Mouse (Mus musculus): ENCODE measurements at regions not wholly inside any gene's neighbourhood (a gene's known extent, or its start where the extent isn't known, plus 50 kb on each side); places are given as distances from the start of the nearest gene placed in this dataset.
A peak's percentile ranks its signal among the peaks of the same experiment; 100 is the strongest.

- peak; percentile 34 for DNase-seq (ENCODE audit: extremely low read depth, low read depth, low spot score)
- 66% methylated on average over 13 of the region's 13 CpGs for WGBS
These were observed 361.6 kb upstream of the Cdh4 start for GRCm38 (mm10) chr2:179080462-179081274.

GRCm38 (mm10) chr2:179086915-179087314 lies 355.3 kb upstream of the Cdh4 start:
- H3K27me3 ChIP-seq (ENCODE audit: control insufficient read depth, insufficient read depth, low read length) = 0 out of 2 replicates have a peak, but pooled peaks cover 5% of the 10 kb centered on the region
- TF ChIP-seq CTCF (IDR thresholded peaks at IDR 0.05; ENCODE audit: low read depth, low read length) = no peak
- no peak for TF ChIP-seq POLR2A (IDR thresholded peaks at IDR 0.05; ENCODE audit: extremely low read depth, insufficient read depth, low read length)
- no peaks in the 10 kb centered on the region for H3K4me1 ChIP-seq (ENCODE audit: control insufficient read depth, insufficient read depth, low read length)
- H3K9ac ChIP-seq (ENCODE audit: low read depth, low read length) = no peak overlapping the region
- H3K4me3 ChIP-seq (ENCODE audit: insufficient read depth, low read depth, low read length) = no peak overlapping the region
- no peak for DNase-seq (ENCODE audit: extremely low read depth, low read depth, low spot score)
- H3K79me2 ChIP-seq (ENCODE audit: control insufficient read depth, insufficient read depth, low read length) = no peaks in the 10 kb centered on the region
- no peaks in the 10 kb centered on the region for H3K36me3 ChIP-seq (ENCODE audit: control insufficient read depth, insufficient read depth, low read length)
- no peak overlapping the region for H3K27ac ChIP-seq (replicated peaks; ENCODE audit: insufficient read depth, low read depth, low read length)
- 88% methylated on average over 9 of the region's 9 CpGs for WGBS

More at GRCm38 (mm10) chr2:179080462-179081274, 361.6 kb upstream of the Cdh4 start:
- no peak for TF ChIP-seq CTCF (IDR thresholded peaks at IDR 0.05; ENCODE audit: low read depth, low read length)
- no peak for TF ChIP-seq POLR2A (IDR thresholded peaks at IDR 0.05; ENCODE audit: extremely low read depth, insufficient read depth, low read length)
- Histone ChIP-seq H3K4me1 (ENCODE audit: control insufficient read depth, insufficient read depth, low read length) (no peaks in the 10 kb centered on the region), H3K36me3 (ENCODE audit: control insufficient read depth, insufficient read depth, low read length) (no peaks in the 10 kb centered on the region), H3K27me3 (ENCODE audit: control insufficient read depth, insufficient read depth, low read length) (0 out of 2 replicates have a peak, but pooled peaks cover 5% of the 10 kb centered on the region), H3K27ac (replicated peaks; ENCODE audit: insufficient read depth, low read depth, low read length) (no peak overlapping the region), H3K4me3 (ENCODE audit: insufficient read depth, low read depth, low read length) (no peak overlapping the region), H3K79me2 (ENCODE audit: control insufficient read depth, insufficient read depth, low read length) (no peaks in the 10 kb centered on the region), H3K9ac (ENCODE audit: low read depth, low read length) (no peak overlapping the region)

- no peaks in the 10 kb centered on the region for H3K36me3 ChIP-seq (ENCODE audit: control insufficient read depth, insufficient read depth, low read length)
- no peak for DNase-seq (ENCODE audit: extremely low read depth, low read depth, low spot score)
- no peaks in the 10 kb centered on the region for H3K27me3 ChIP-seq (ENCODE audit: control insufficient read depth, insufficient read depth, low read length)
- no peak overlapping the region for H3K9ac ChIP-seq (ENCODE audit: low read depth, low read length)
- no peak for TF ChIP-seq POLR2A (IDR thresholded peaks at IDR 0.05; ENCODE audit: extremely low read depth, insufficient read depth, low read length)
- whole genome bisulfite sequencing = 58% methylated on average over 3 of the region's 3 CpGs
- no peak overlapping the region for H3K4me3 ChIP-seq (ENCODE audit: insufficient read depth, low read depth, low read length)
- H3K79me2 ChIP-seq (ENCODE audit: control insufficient read depth, insufficient read depth, low read length) = no peaks in the 10 kb centered on the region
- H3K27ac ChIP-seq (replicated peaks; ENCODE audit: insufficient read depth, low read depth, low read length) = no peak overlapping the region
- H3K4me1 ChIP-seq (ENCODE audit: control insufficient read depth, insufficient read depth, low read length) = no peaks in the 10 kb centered on the region
These were observed 350.8 kb upstream of the Cdh4 start for GRCm38 (mm10) chr2:179091480-179091879.

- no peak overlapping the region for H3K27ac ChIP-seq (replicated peaks; ENCODE audit: insufficient read depth, low read depth, low read length)
- no peaks in the 10 kb centered on the region for H3K36me3 ChIP-seq (ENCODE audit: control insufficient read depth, insufficient read depth, low read length)
- H3K79me2 ChIP-seq (ENCODE audit: control insufficient read depth, insufficient read depth, low read length) = no peaks in the 10 kb centered on the region
- WGBS = 84% methylated on average over 11 of the region's 11 CpGs
- no peak overlapping the region for H3K4me3 ChIP-seq (ENCODE audit: insufficient read depth, low read depth, low read length)
- TF ChIP-seq POLR2A (IDR thresholded peaks at IDR 0.05; ENCODE audit: extremely low read depth, insufficient read depth, low read length) = no peak
- TF ChIP-seq CTCF (IDR thresholded peaks at IDR 0.05; ENCODE audit: low read depth, low read length) = no peak
- no peak for DNase-seq (ENCODE audit: extremely low read depth, low read depth, low spot score)
- H3K9ac ChIP-seq (ENCODE audit: low read depth, low read length) = no peak overlapping the region
- H3K27me3 ChIP-seq (ENCODE audit: control insufficient read depth, insufficient read depth, low read length) = no peaks in the 10 kb centered on the region
- H3K4me1 ChIP-seq (ENCODE audit: control insufficient read depth, insufficient read depth, low read length) = no peaks in the 10 kb centered on the region
These were observed 348.2 kb upstream of the Cdh4 start for GRCm38 (mm10) chr2:179093996-179094395.

GRCm38 (mm10) chr2:179095981-179096380 lies 346.2 kb upstream of the Cdh4 start:
- Histone ChIP-seq H3K27ac (replicated peaks; ENCODE audit: insufficient read depth, low read depth, low read length) (no peak overlapping the region), H3K36me3 (ENCODE audit: control insufficient read depth, insufficient read depth, low read length) (no peaks in the 10 kb centered on the region), H3K79me2 (ENCODE audit: control insufficient read depth, insufficient read depth, low read length) (no peaks in the 10 kb centered on the region), H3K4me1 (ENCODE audit: control insufficient read depth, insufficient read depth, low read length) (no peaks in the 10 kb centered on the region), H3K4me3 (ENCODE audit: insufficient read depth, low read depth, low read length) (no peak overlapping the region), H3K9ac (ENCODE audit: low read depth, low read length) (no peak overlapping the region), H3K27me3 (ENCODE audit: control insufficient read depth, insufficient read depth, low read length) (no peaks in the 10 kb centered on the region)
- TF ChIP-seq CTCF (IDR thresholded peaks at IDR 0.05; ENCODE audit: low read depth, low read length) (no peak), POLR2A (IDR thresholded peaks at IDR 0.05; ENCODE audit: extremely low read depth, insufficient read depth, low read length) (no peak)
- no peak for DNase-seq (ENCODE audit: extremely low read depth, low read depth, low spot score)
- 85% methylated on average over 3 of the region's 3 CpGs for WGBS

GRCm38 (mm10) chr2:179096861-179097260 lies 345.4 kb upstream of the Cdh4 start:
- Histone ChIP-seq H3K4me3 (ENCODE audit: insufficient read depth, low read depth, low read length) (no peak overlapping the region), H3K27ac (replicated peaks; ENCODE audit: insufficient read depth, low read depth, low read length) (no peak overlapping the region), H3K79me2 (ENCODE audit: control insufficient read depth, insufficient read depth, low read length) (no peaks in the 10 kb centered on the region), H3K9ac (ENCODE audit: low read depth, low read length) (no peak overlapping the region), H3K27me3 (ENCODE audit: control insufficient read depth, insufficient read depth, low read length) (no peaks in the 10 kb centered on the region), H3K36me3 (ENCODE audit: control insufficient read depth, insufficient read depth, low read length) (no peaks in the 10 kb centered on the region), H3K4me1 (ENCODE audit: control insufficient read depth, insufficient read depth, low read length) (no peaks in the 10 kb centered on the region)
- WGBS = 57% methylated on average over 4 of the region's 4 CpGs
- no peak for DNase-seq (ENCODE audit: extremely low read depth, low read depth, low spot score)
- TF ChIP-seq CTCF (IDR thresholded peaks at IDR 0.05; ENCODE audit: low read depth, low read length) = no peak
- no peak for TF ChIP-seq POLR2A (IDR thresholded peaks at IDR 0.05; ENCODE audit: extremely low read depth, insufficient read depth, low read length)

All from liver, adult 2 months (tissue).